Comparison of ENCODE assay signal across 8 mouse cellular contexts in genomic region chr7:19344938-19345471, GRCm38 (mm10). TPM values are rescaled to one million over a fixed set of nuclear protein-coding genes. Genes with fewer than 3 reads are reported as not detected.
DNase-seq lines count a peak whose midpoint lies in the region; ATAC-seq and TF ChIP-seq lines count a peak whose summit lies in the region.

No protein-coding gene starts in this region.

- TF ChIP-seq CTCF in E14TG2a.4 (conservative IDR thresholded peaks at IDR 0.05; ENCODE audit: low read length): no peak

- H3K9ac ChIP-seq in forebrain, embryonic 13.5 days: peak overlapping the region; percentile 77
- H3K9ac ChIP-seq in neural tube, embryonic 15.5 days (replicated peaks): peak overlapping the region; percentile 73

- peak overlapping the region; percentile 84 for H3K4me2 ChIP-seq in forebrain, embryonic 13.5 days
- peak overlapping the region; percentile 83 for H3K4me2 ChIP-seq in neural tube, embryonic 15.5 days

- H3K27me3 ChIP-seq in E14TG2a.4 (ENCODE audit: insufficient read depth, low read length): peaks cover 18% of the 10 kb centered on the region
- H3K27me3 ChIP-seq in forebrain, embryonic 13.5 days: peaks cover 14% of the 10 kb centered on the region
- H3K27me3 ChIP-seq in neural tube, embryonic 15.5 days (replicated peaks): peaks cover 15% of the 10 kb centered on the region

- intact Hi-C loops in heart, postnatal 14 days (cut with DNase I): loop anchor here (5.0 kb wide), 1 partner anchor 168 kb away; the partner anchor contains the start of gene Eml2

- ATAC-seq in forebrain, embryonic 13.5 days: peak; percentile 96
- peak; percentile 94 for ATAC-seq in neural tube, embryonic 15.5 days (ENCODE audit: low FRiP score)

- no peaks in the 10 kb centered on the region for H3K9me3 ChIP-seq in E14TG2a.4 (ENCODE audit: low read length)
- H3K9me3 ChIP-seq in forebrain, embryonic 13.5 days (replicated peaks): no peaks in the 10 kb centered on the region
- no peaks in the 10 kb centered on the region for H3K9me3 ChIP-seq in neural tube, embryonic 15.5 days (replicated peaks)

- H3K27ac ChIP-seq in forebrain, embryonic 13.5 days: peak overlapping the region; percentile 84
- peak overlapping the region; percentile 91 for H3K27ac ChIP-seq in neural tube, embryonic 15.5 days (replicated peaks)

- H3K4me1 ChIP-seq in E14TG2a.4 (replicated peaks; ENCODE audit: low read depth, low read length): peaks cover 55% of the 10 kb centered on the region
- peaks cover 36% of the 10 kb centered on the region for H3K4me1 ChIP-seq in forebrain, embryonic 13.5 days
- peaks cover 47% of the 10 kb centered on the region for H3K4me1 ChIP-seq in neural tube, embryonic 15.5 days

- H3K4me3 ChIP-seq in E14TG2a.4 (replicated peaks; ENCODE audit: low read length): peak overlapping the region; percentile 91
- peak overlapping the region; percentile 70 for H3K4me3 ChIP-seq in forebrain, embryonic 13.5 days
- H3K4me3 ChIP-seq in neural tube, embryonic 15.5 days (replicated peaks): peak overlapping the region; percentile 80

- under 1% methylated on average over 31 of the region's 31 CpGs for WGBS in forebrain, embryonic 13.5 days
- WGBS in neural tube, embryonic 15.5 days: under 1% methylated on average over 31 of the region's 31 CpGs

- DNase-seq in c-Kit-positive CD71-positive TER-119-positive erythroid progenitor cells, embryonic 14.5 days (ENCODE audit: low spot score): peak; percentile 98
- DNase-seq in heart, postnatal 14 days: peak; percentile 91 to 93
- peak; percentile 95 for DNase-seq in layer of hippocampus, adult 11-12 months (ENCODE audit: low spot score)
- peak; percentile 97 to 98 for DNase-seq in lung, adult 18-20 months
- peak; percentile 99 for DNase-seq in testis, postnatal 14 days (ENCODE audit: low spot score)

- H3K36me3 ChIP-seq in E14TG2a.4 (ENCODE audit: insufficient read depth, low read length): peaks cover 18% of the 10 kb centered on the region
- peaks cover 22% of the 10 kb centered on the region for H3K36me3 ChIP-seq in forebrain, embryonic 13.5 days (ENCODE audit: poor library complexity, severe bottlenecking)
- peaks cover 21% of the 10 kb centered on the region for H3K36me3 ChIP-seq in neural tube, embryonic 15.5 days

RNA-seq across cellular contexts. Expression of gene Ercc1, which starts 0.4 kb away (rescaled TPM):
- polyA plus RNA-seq in forebrain, embryonic 13.5 days (2015; fragmentation: Nextera tagmentation; extraction: Ambion mirVana): 88.0 and 96.4 TPM in 2 replicates
- 10 to 100 TPM; 41.1 to 48.0 TPM for total RNA-seq in heart, postnatal 14 days (2021)
- polyA plus RNA-seq in neural tube, embryonic 15.5 days (2015; fragmentation: Nextera tagmentation; extraction: Ambion mirVana): 78.5 and 93.5 TPM in 2 replicates

RNA-seq across cellular contexts. Expression of gene Cd3eap, which starts 14.3 kb away (rescaled TPM):
- 21.4 and 23.2 TPM in 2 replicates for polyA plus RNA-seq in forebrain, embryonic 13.5 days (2015; fragmentation: Nextera tagmentation; extraction: Ambion mirVana)
- 1 to 10 TPM; 6.5 to 9.4 TPM for total RNA-seq in heart, postnatal 14 days (2021)
- polyA plus RNA-seq in neural tube, embryonic 15.5 days (2015; fragmentation: Nextera tagmentation; extraction: Ambion mirVana): 22.2 and 23.0 TPM in 2 replicates

RNA-seq across cellular contexts. Expression of gene Ppp1r13l, which starts 14.5 kb away (rescaled TPM):
- polyA plus RNA-seq in forebrain, embryonic 13.5 days (2015; fragmentation: Nextera tagmentation; extraction: Ambion mirVana): 3.6 and 4.1 TPM in 2 replicates
- 10 to 100 TPM; 25.0 to 28.4 TPM for total RNA-seq in heart, postnatal 14 days (2021)
- polyA plus RNA-seq in neural tube, embryonic 15.5 days (2015; fragmentation: Nextera tagmentation; extraction: Ambion mirVana): 1.9 and 2.1 TPM in 2 replicates

RNA-seq across cellular contexts. Expression of gene Fosb, which starts 35.2 kb away (rescaled TPM):
- polyA plus RNA-seq in forebrain, embryonic 13.5 days (2015; fragmentation: Nextera tagmentation; extraction: Ambion mirVana): 0.06 TPM in 1 of 2 replicates, not detected in the other
- 1 to 10 TPM in 1 of 2 experiments, under 1 TPM in 1; 0.60 to 1.2 TPM for total RNA-seq in heart, postnatal 14 days (2021)
- 0.09 and 0.18 TPM in 2 replicates for polyA plus RNA-seq in neural tube, embryonic 15.5 days (2015; fragmentation: Nextera tagmentation; extraction: Ambion mirVana)

RNA-seq across cellular contexts. Expression of gene Ercc2, which starts 36.8 kb away (rescaled TPM):
- 20.4 and 24.9 TPM in 2 replicates for polyA plus RNA-seq in forebrain, embryonic 13.5 days (2015; fragmentation: Nextera tagmentation; extraction: Ambion mirVana)
- 10 to 100 TPM; 12.4 to 15.7 TPM for total RNA-seq in heart, postnatal 14 days (2021)
- 21.6 and 22.2 TPM in 2 replicates for polyA plus RNA-seq in neural tube, embryonic 15.5 days (2015; fragmentation: Nextera tagmentation; extraction: Ambion mirVana)

Comparison
In these comparisons a context has a peak if more than half of its experiments do, and no peak if none do; other contexts are left out.
1. Peak in every context shown above with its lines: DNase-seq, ATAC-seq, H3K4me3 ChIP-seq and H3K27ac ChIP-seq.